ENCODE assay signal across 17 mouse cellular contexts in genomic region chr1:191587062-191587461, GRCm38 (mm10). TPM values are rescaled to one million over a fixed set of nuclear protein-coding genes. Genes with fewer than 3 reads are reported as not detected.
DNase-seq lines count a peak whose midpoint lies in the region; ATAC-seq and TF ChIP-seq lines count a peak whose summit lies in the region.
"Had no signal": no experiment of that assay in that cellular context is flagged by ENCODE, and none has a peak within 500 bp of the region (broad histone marks: within the 10 kb centered on the region; RNA-seq: fewer than 3 reads in every experiment).

No protein-coding gene starts in this region.

- H3K36me3 ChIP-seq in hindbrain, postnatal 0 days (ENCODE audit: insufficient read depth, low read length) = peaks cover 33% of the 10 kb centered on the region; the same call in 1 of the 2 replicates
- H3K36me3 ChIP-seq in hindbrain, embryonic 13.5 days = peaks cover 83% of the 10 kb centered on the region
- H3K36me3 ChIP-seq in liver, postnatal 0 days (replicated peaks; ENCODE audit: insufficient read depth, low read length) = peaks cover 66% of the 10 kb centered on the region
- H3K36me3 ChIP-seq in liver, embryonic 11.5 days (ENCODE audit: control insufficient read depth, insufficient read depth, low read length) = peaks cover 36% of the 10 kb centered on the region

- WGBS in hindbrain, postnatal 0 days = 91% methylated on average over 3 of the region's 3 CpGs
- WGBS in hindbrain, embryonic 13.5 days = 95% methylated on average over 3 of the region's 3 CpGs
- 90% methylated on average over 3 of the region's 3 CpGs for WGBS in liver, postnatal 0 days (ENCODE audit: insufficient replicate concordance)
- WGBS in liver, embryonic 11.5 days = 92% methylated on average over 3 of the region's 3 CpGs
- 94% methylated on average over 3 of the region's 3 CpGs for WGBS in cerebellum, adult 2 months

- peak; percentile 37 for TF ChIP-seq CTCF in hindbrain, postnatal 0 days (IDR thresholded peaks at IDR 0.05; ENCODE audit: low read depth)
- peak; percentile 36; the same call in 1 of the 2 replicates for TF ChIP-seq CTCF in liver, postnatal 0 days (IDR thresholded peaks at IDR 0.05; ENCODE audit: low read depth)
- no peak for TF ChIP-seq CTCF in cerebellum, adult 2 months (IDR thresholded peaks at IDR 0.05; ENCODE audit: borderline replicate concordance, insufficient read depth, low read depth, low read length)

- no peak overlapping the region for H3K4me2 ChIP-seq in hindbrain, postnatal 0 days (ENCODE audit: low read depth, low read length)
- no peak overlapping the region for H3K4me2 ChIP-seq in hindbrain, embryonic 13.5 days
- H3K4me2 ChIP-seq in liver, postnatal 0 days (ENCODE audit: low read depth, low read length) = no peak overlapping the region
- H3K4me2 ChIP-seq in liver, embryonic 11.5 days = no peak overlapping the region
- H3K4me2 ChIP-seq: embryonic facial prominence, embryonic 13.5 days; forebrain, embryonic 15.5 days; limb, embryonic 12.5 days; liver, embryonic 15.5 days had no signal

- no peaks in the 10 kb centered on the region for H3K27me3 ChIP-seq in hindbrain, postnatal 0 days (ENCODE audit: insufficient read depth, low read length)
- H3K27me3 ChIP-seq in hindbrain, embryonic 13.5 days = no peaks in the 10 kb centered on the region
- no peaks in the 10 kb centered on the region for H3K27me3 ChIP-seq in liver, postnatal 0 days (ENCODE audit: insufficient read depth, low read length)
- no peaks in the 10 kb centered on the region for H3K27me3 ChIP-seq in liver, embryonic 11.5 days (replicated peaks; ENCODE audit: control insufficient read depth, insufficient read depth, low read length)
- H3K27me3 ChIP-seq in cerebellum, adult 2 months (ENCODE audit: control insufficient read depth, insufficient read depth, low read length) = no peaks in the 10 kb centered on the region
- H3K27me3 ChIP-seq: embryonic facial prominence, embryonic 13.5 days; forebrain, embryonic 15.5 days; limb, embryonic 12.5 days; liver, embryonic 15.5 days had no signal

- no peak for TF ChIP-seq POLR2A in cerebellum, adult 2 months (IDR thresholded peaks at IDR 0.05; ENCODE audit: borderline replicate concordance, insufficient read depth, low read length)

- no peak overlapping the region for H3K9ac ChIP-seq in hindbrain, postnatal 0 days (replicated peaks; ENCODE audit: low read length)
- no peak overlapping the region for H3K9ac ChIP-seq in hindbrain, embryonic 13.5 days
- no peak overlapping the region for H3K9ac ChIP-seq in liver, postnatal 0 days (replicated peaks)
- H3K9ac ChIP-seq in liver, embryonic 11.5 days (ENCODE audit: low read depth, low read length) = no peak overlapping the region
- H3K9ac ChIP-seq: embryonic facial prominence, embryonic 13.5 days; forebrain, embryonic 15.5 days; limb, embryonic 12.5 days; liver, embryonic 15.5 days had no signal

- ATAC-seq in hindbrain, postnatal 0 days = no peak
- ATAC-seq in hindbrain, embryonic 13.5 days (ENCODE audit: low FRiP score) = no peak
- no peak for ATAC-seq in liver, postnatal 0 days
- no peak for ATAC-seq in liver, embryonic 11.5 days (replicated peaks; ENCODE audit: low FRiP score)
- ATAC-seq in megakaryocyte progenitor cell, adult 5-6 weeks (replicated peaks; ENCODE audit: poor library complexity) = 0 out of 2 replicates have a peak, but pooled peaks have one; percentile 34
- ATAC-seq: forebrain, embryonic 15.5 days; hindbrain, embryonic 16.5 days had no signal

- no peak overlapping the region for H3K27ac ChIP-seq in hindbrain, postnatal 0 days
- H3K27ac ChIP-seq in hindbrain, embryonic 13.5 days = no peak overlapping the region
- H3K27ac ChIP-seq in liver, postnatal 0 days (ENCODE audit: low read depth) = no peak overlapping the region
- no peak overlapping the region for H3K27ac ChIP-seq in liver, embryonic 11.5 days (ENCODE audit: low read depth, low read length)
- no peak overlapping the region for H3K27ac ChIP-seq in cerebellum, adult 2 months (ENCODE audit: insufficient read depth, low read length)
- H3K27ac ChIP-seq: embryonic facial prominence, embryonic 13.5 days; forebrain, embryonic 15.5 days; limb, embryonic 12.5 days; liver, embryonic 15.5 days had no signal

- no peaks in the 10 kb centered on the region for H3K4me1 ChIP-seq in hindbrain, postnatal 0 days (ENCODE audit: insufficient read depth, low read length)
- H3K4me1 ChIP-seq in hindbrain, embryonic 13.5 days (replicated peaks) = no peaks in the 10 kb centered on the region
- H3K4me1 ChIP-seq in liver, postnatal 0 days (ENCODE audit: insufficient read depth) = peaks cover 2% of the 10 kb centered on the region; the same call in 1 of the 2 replicates
- no peaks in the 10 kb centered on the region for H3K4me1 ChIP-seq in liver, embryonic 11.5 days (replicated peaks; ENCODE audit: control insufficient read depth, insufficient read depth, low read length)
- H3K4me1 ChIP-seq in cerebellum, adult 2 months (ENCODE audit: control insufficient read depth, insufficient read depth, low read length) = no peaks in the 10 kb centered on the region
- H3K4me1 ChIP-seq: embryonic facial prominence, embryonic 13.5 days; forebrain, embryonic 15.5 days; limb, embryonic 12.5 days; liver, embryonic 15.5 days had no signal

- no peaks in the 10 kb centered on the region for H3K9me3 ChIP-seq in hindbrain, postnatal 0 days (ENCODE audit: low read length)
- H3K9me3 ChIP-seq in hindbrain, embryonic 13.5 days = no peaks in the 10 kb centered on the region
- no peaks in the 10 kb centered on the region for H3K9me3 ChIP-seq in liver, postnatal 0 days (ENCODE audit: low read length)
- H3K9me3 ChIP-seq in liver, embryonic 11.5 days (ENCODE audit: control insufficient read depth, low read length) = no peaks in the 10 kb centered on the region
- H3K9me3 ChIP-seq: embryonic facial prominence, embryonic 13.5 days; forebrain, embryonic 15.5 days; limb, embryonic 12.5 days; liver, embryonic 15.5 days had no signal

- no peak for TF ChIP-seq EP300 in liver, postnatal 0 days (IDR thresholded peaks at IDR 0.05; ENCODE audit: low read depth)

- no peak for DNase-seq in hindbrain, postnatal 0 days (ENCODE audit: low spot score)
- no peak for DNase-seq in liver, postnatal 0 days
- no peak for DNase-seq in liver, embryonic 11.5 days (ENCODE audit: low spot score)
- DNase-seq in NIH3T3 (ENCODE audit: low read depth) = peak; percentile 52
- DNase-seq in cerebellum, adult 2 months = no peak
- DNase-seq: cerebellum, postnatal 10 days; heart, postnatal 4 days; kidney, adult 18-20 months; kidney, postnatal 36 days; thymus, postnatal 4 days had no signal

- no peak overlapping the region for H3K4me3 ChIP-seq in hindbrain, postnatal 0 days (ENCODE audit: low read length)
- H3K4me3 ChIP-seq in hindbrain, embryonic 13.5 days = no peak overlapping the region
- no peak overlapping the region for H3K4me3 ChIP-seq in liver, postnatal 0 days (ENCODE audit: low read depth, low read length)
- no peak overlapping the region for H3K4me3 ChIP-seq in liver, embryonic 11.5 days (ENCODE audit: low read depth, low read length)
- no peak overlapping the region for H3K4me3 ChIP-seq in cerebellum, adult 2 months (replicated peaks; ENCODE audit: insufficient read depth, low read depth, low read length)
- H3K4me3 ChIP-seq: embryonic facial prominence, embryonic 13.5 days; forebrain, embryonic 15.5 days; limb, embryonic 12.5 days; liver, embryonic 15.5 days had no signal

RNA-seq across cellular contexts. Expression of gene Ints7, which starts 11.6 kb away (rescaled TPM):
- 34.1 and 41.3 TPM in 2 replicates for total RNA-seq in hindbrain, postnatal 0 days (2014; rRNA removed)
- 26.3 and 28.7 TPM in 2 replicates for polyA plus RNA-seq in hindbrain, postnatal 0 days (2015; fragmentation: Nextera tagmentation; extraction: Ambion mirVana)
- 44.0 and 48.2 TPM in 2 replicates for polyA plus RNA-seq in hindbrain, embryonic 13.5 days (2015; fragmentation: Nextera tagmentation; extraction: Ambion mirVana)
- polyA plus RNA-seq in liver, postnatal 0 days (2015; fragmentation: Nextera tagmentation; extraction: Ambion mirVana) = 9.3 and 11.0 TPM in 2 replicates
- polyA plus RNA-seq in liver, embryonic 11.5 days (2014; fragmentation: Nextera tagmentation; extraction: Ambion mirVana) = 54.1 and 57.6 TPM in 2 replicates
- 37.0 and 39.8 TPM in 2 replicates for total RNA-seq in megakaryocyte progenitor cell, adult 5-6 weeks (2015)
- 63.1 and 69.2 TPM in 2 replicates for total RNA-seq in megakaryocyte progenitor cell, adult 5-6 weeks (2017)
- 34.5 and 38.5 TPM in 2 replicates for polyA plus RNA-seq in cerebellum, adult 2 months (2012; rRNA removed)

RNA-seq across cellular contexts. Expression of gene Dtl, which starts 11.7 kb away (rescaled TPM):
- total RNA-seq in hindbrain, postnatal 0 days (2014; rRNA removed) = 5.1 and 6.6 TPM in 2 replicates
- polyA plus RNA-seq in hindbrain, postnatal 0 days (2015; fragmentation: Nextera tagmentation; extraction: Ambion mirVana) = 7.5 and 8.0 TPM in 2 replicates
- 11.4 TPM in 2 replicates for polyA plus RNA-seq in hindbrain, embryonic 13.5 days (2015; fragmentation: Nextera tagmentation; extraction: Ambion mirVana)
- 10.7 and 11.8 TPM in 2 replicates for polyA plus RNA-seq in liver, postnatal 0 days (2015; fragmentation: Nextera tagmentation; extraction: Ambion mirVana)
- 70.9 and 79.9 TPM in 2 replicates for polyA plus RNA-seq in liver, embryonic 11.5 days (2014; fragmentation: Nextera tagmentation; extraction: Ambion mirVana)
- 90.8 and 98.8 TPM in 2 replicates for total RNA-seq in megakaryocyte progenitor cell, adult 5-6 weeks (2015)
- total RNA-seq in megakaryocyte progenitor cell, adult 5-6 weeks (2017) = 54.4 and 77.3 TPM in 2 replicates
- 0.14 and 0.16 TPM in 2 replicates for polyA plus RNA-seq in cerebellum, adult 2 months (2012; rRNA removed)
